Mouse (Mus musculus) thymus, postnatal 0 days (tissue): ENCODE data around the gene Pde7b. TPM values are rescaled to one million over a fixed set of nuclear protein-coding genes. Genes with fewer than 3 reads are reported as not detected.

ENCODE experiments used
- DNase-seq: peaks from one replicate; pipeline ENCODE4 v3.0.0-alpha.2; 2015; ENCODE audit warnings: low spot score
- polyA plus RNA-seq: library from polyadenylated mRNA; unstranded; fragments of >200 nt; fragmentation: Nextera tagmentation; extraction: Ambion mirVana; gene quantifications from 2 replicates; pipeline ENCODE4 v1.2.1, GENCODE M21; 2015

The Pde7b gene
- polyA plus RNA-seq, 1 experiment from 2014 or later, result 0.61 TPM

- DNase-seq, result no peak
Observed at GRCm38 (mm10) chr10:20654590-20654989, 70.3 kb downstream of the Pde7b start.

DNA sequence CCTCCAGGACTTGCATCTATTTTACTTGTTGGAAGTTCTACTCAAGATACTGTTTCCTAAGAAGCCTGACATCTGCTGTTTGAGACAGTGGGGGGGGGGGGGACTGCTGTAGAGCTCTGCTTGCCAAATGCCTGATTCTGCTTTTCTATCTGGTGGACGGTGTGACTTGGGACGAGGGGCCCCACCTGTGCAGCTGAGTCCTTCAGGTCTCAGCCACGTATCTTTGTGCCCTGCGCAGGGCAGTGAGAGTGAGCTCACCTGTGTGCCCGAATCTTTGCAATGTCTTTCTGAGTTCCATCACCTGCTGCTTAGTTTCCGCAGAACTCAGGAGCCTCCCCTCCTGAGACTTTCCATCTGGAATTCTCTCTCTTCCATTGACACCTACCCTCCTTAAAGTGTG lies 70.7 kb downstream of the Pde7b start:
- no peak for DNase-seq

DNA sequence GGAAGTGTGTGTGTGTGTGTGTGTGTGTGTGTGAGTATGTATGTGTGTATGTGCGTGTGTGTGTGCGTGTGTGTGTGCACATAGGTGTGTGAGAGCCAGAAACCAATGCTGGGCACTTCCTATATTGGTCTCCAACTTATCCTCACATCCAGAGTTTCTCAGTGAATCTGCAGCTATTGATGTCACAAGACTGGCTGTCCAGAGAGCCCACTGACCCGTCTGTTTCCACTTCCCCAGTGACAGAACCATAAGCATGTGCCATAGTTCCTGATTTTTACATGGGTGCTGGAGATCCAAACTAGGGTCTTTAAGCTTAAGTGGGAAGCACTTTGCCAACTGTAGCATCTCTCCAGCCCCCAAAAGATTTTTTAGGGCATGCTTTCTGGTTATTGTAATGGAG lies 71.6 kb downstream of the Pde7b start:
- no peak for DNase-seq

DNA sequence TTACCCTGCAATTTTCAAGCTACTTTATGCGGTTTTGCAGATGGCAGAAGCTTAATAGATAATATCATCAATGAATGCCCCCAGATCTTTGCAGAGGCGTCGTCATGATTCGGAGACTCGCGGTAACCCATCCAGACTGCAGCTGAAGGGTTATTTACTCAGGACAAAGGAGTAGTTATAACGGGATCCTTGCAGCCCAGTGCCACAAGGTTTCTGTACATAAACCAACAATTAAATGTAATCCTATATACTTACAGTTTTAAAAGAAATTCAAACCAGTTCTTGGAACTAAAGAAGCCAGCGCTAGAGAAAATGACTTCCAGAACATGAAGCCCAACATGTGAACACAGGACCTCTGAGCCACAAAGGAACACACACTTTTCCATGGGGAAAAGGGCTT lies 88.5 kb downstream of the Pde7b start:
- no peak for DNase-seq

GRCm38 (mm10) chr10:20633085-20633415 lies 91.8 kb downstream of the Pde7b start:
- DNase-seq, result no peak

GRCm38 (mm10) chr10:20632256-20633084 lies 92.4 kb downstream of the Pde7b start:
- no peak for DNase-seq

DNA sequence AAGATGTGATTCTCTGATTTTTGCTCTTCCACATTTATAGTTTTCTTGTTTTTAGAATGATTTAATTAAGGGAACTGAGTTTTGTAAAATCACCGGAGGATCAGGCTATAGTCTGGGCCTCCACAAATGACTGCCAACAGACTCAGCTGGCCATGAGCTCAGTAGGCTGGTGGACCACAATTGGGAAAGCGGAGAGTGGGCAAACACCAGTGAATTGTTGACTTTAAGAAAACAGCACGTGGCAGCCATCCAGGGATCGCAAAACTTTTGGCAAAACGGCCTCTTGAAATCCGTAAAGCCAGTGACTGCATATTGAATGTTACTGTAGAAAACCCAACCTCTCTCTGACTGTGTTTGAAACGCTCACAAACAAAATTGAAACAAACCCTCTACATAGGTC lies 94.8 kb downstream of the Pde7b start:
- DNase-seq, result no peak

DNA sequence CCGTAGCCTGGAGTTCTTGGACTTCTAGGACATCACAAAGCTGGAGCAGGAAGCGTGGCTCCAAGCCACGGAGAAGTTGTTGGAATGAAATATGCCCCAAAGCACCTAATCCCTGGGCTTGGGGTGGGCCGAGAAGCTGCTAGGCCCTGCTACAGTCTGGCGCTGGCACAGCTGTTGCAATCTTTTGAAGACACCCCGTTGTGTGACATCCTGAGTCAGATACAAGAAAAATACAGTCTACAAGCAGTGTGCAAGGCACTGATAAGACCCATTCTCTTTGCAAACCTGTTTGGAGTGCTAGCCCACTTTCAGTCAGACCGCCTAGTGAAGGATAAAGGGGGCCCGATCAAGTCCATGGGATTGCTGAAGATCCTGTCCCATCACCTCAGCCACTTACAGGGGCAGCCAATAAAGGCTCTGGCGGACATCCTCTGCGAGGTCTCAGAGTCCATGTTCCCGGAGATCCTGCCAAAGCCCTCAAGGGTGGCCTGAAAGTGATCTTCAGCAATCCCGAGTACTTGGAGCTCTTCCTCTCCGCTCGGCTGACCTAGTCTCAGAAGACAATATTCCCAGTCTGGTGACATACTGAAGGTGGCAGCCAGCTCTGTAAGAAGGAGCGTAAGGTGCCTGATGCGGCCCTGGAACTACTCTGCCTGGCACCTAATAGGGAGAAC lies 99.0 kb downstream of the Pde7b start:
- no peak for DNase-seq

DNA sequence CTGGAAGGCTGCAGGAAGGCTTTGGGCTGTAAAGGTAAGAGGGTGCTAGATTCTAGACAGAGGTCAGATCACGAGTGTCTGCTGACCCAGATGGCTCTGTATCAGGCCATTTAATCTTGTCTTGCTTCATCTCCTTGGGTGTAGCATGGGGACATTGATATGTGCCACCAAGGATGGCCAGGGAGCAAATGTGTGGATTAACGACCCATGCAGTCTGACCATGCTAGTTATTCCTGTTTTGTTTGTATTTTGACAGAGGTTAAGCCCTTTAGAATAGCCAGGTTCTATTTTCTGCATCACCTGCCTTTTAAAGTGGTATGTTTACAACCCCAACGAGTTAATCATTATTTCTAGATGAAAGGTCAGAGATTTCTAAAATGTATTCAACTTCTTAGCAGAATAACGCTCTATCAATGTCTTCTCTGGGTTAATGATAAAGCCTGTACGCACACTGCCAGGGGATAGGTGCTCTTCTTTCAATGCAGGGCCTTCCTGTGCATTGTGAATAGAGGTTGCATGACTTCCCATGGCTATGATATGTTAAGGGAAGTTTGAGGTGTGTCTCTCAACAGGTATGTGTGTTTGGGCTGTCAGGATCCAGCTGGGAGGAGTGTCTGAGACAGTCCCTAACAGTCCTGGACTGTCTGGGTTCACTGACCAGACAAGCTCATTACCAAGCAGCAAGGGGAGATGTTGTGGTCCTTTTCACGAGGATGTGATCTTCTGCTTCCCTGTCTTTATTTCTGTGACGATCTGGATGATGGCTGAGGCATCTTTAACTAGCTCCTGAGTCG lies 103.0 kb downstream of the Pde7b start:
- no peak for DNase-seq

DNA sequence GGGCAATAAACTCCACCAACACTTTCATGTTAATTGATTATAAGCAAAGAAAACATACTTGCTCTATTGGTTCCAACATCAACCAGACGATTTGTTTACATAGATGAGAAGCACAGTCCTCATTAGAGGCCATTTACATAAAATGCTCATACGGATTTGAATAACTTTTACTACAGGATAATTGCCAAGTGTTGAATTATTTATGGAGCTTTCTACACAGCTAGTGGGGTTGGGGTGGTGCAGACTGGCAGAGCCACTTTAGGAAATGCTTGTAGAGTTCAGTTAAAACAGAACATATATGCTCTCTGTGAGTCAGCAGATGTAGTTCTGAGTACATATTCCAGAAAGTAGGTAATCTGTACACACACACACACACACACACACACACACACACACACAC lies 118.9 kb downstream of the Pde7b start:
- DNase-seq, result no peak

- DNase-seq, result no peak
Observed at GRCm38 (mm10) chr10:20595107-20595810, 129.6 kb downstream of the Pde7b start.

DNA sequence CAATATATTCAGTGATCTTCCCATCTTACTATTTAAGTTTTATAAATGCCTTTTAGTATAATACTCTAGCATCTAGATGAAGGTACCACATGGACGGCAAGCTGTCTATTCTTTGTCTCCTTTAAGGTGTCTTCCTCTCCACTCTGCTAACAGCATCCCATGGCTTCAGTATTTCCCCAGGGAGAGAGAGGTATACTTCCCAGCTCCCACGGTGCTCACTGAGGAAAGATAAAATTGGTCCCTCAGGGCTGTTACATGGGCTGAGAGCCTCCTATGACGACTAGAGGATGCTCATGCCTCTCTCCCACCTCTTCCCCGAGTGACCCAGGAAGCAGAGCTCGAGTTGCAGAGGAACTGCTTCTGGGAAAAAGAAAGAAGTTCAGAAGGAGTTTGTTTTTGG lies 130.9 kb downstream of the Pde7b start:
- no peak for DNase-seq

GRCm38 (mm10) chr10:20590100-20590499 lies 134.8 kb downstream of the Pde7b start:
- no peak for DNase-seq

DNA sequence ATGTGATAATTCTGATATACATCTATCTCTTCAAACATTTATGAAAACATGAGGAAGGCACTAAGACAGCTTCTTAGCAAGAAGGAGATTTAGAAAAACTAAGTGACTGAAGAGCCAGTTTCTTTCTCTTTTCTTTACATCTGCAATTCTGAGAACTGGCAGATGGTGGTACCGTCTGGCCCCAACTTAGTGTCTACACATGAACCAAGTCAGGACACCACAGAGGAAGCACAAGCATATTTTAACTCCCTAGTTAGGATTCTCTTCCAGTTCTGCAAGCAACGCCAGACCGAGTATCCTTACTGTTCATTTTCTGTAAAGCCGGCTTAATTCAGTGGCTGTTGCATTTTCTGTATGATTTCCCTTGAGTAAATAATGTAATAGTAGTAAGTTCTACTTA lies 138.9 kb downstream of the Pde7b start:
- no peak for DNase-seq

GRCm38 (mm10) chr10:20575002-20575401 lies 149.9 kb downstream of the Pde7b start:
- no peak for DNase-seq

- no peak for DNase-seq
Observed at GRCm38 (mm10) chr10:20574414-20574813, 150.5 kb downstream of the Pde7b start.

DNA sequence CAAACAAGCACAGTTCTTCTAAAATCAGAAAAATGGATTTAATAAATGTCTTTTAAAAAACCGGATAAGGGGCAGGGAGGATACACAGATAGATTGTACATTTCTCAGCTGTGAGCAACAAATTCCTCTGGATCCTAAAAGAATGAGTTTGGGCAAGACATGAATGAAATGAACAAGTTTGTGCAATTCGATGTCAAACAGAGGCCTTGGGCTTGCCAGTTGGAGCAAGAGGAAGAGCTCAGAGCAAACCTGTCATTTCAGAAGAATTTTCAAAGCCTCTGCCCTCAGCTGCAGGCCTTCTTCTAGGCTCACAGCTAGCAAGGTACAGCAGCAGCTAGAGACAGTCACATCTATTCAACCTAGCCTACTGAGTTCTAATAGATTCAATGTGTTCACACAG lies 153.4 kb downstream of the Pde7b start:
- no peak for DNase-seq

- no peak for DNase-seq
Observed at GRCm38 (mm10) chr10:20568630-20569029, 156.2 kb downstream of the Pde7b start.

DNA sequence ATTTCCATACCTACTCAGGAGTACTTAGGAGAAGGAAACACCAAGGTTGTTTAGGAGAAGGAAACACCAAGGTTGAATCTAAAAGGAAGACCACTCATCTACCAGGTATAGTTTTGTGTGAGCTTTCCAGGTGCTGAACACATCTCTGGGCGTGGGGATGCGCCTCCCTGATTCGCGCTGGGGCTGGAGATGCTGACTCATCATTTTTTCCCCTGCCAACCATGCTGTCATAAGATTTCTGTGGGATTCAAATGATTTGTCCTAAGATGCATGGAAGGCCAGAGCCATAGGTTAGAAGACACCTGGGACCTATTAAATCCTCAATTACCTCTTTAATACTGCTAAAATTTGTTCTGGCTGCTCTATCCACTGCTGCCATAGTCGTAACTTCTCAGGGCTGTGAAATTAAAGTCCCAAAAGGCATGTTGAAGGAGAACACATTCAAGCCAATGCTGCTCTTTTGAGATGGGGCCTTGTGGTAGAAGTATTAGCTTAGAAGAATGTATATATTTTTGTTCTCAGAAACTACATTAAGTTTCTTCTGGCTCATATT lies 157.1 kb downstream of the Pde7b start:
- DNase-seq, result no peak

GRCm38 (mm10) chr10:20556477-20556876 lies 168.4 kb downstream of the Pde7b start:
- DNase-seq, result no peak

- no peak for DNase-seq
Observed at GRCm38 (mm10) chr10:20551341-20551740, 173.5 kb downstream of the Pde7b start.
